Mouse (Mus musculus): Measurements from ENCODE around the gene Iqca.

DNA sequence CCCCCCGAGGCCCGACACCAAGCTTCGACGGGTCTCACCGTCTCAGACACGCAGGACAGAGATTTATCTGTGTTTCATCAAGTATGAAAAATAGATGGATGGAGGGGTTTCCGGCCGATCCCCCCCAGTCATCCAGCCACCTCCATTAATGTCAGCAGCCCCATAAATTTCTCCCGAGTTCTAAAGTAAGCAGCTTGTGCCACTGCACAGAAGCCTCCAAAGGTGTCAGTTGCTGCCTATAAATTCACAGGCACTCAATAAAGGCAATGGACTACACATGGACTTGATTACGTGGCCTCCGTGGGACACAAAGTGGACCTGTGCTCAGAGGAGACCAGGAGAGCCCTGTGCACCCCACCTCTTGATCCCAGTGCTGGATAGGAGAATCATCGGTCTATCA lies 34.0 kb downstream of the Iqca start:
- no peak for TF ChIP-seq CTCF (IDR thresholded peaks at IDR 0.05; ENCODE audit: low read depth)
- no peak for TF ChIP-seq EP300 (IDR thresholded peaks at IDR 0.05; ENCODE audit: low read depth)
